Mouse (Mus musculus): ENCODE data around the gene Slc30a10. TPM values are rescaled to one million over a fixed set of nuclear protein-coding genes. Genes with fewer than 3 reads are reported as not detected.

Gene Slc30a10
- polyA plus RNA-seq (2016; fragmentation: Nextera tagmentation; extraction: Ambion mirVana) = 1.5 and 2.0 TPM in 2 replicates

DNA sequence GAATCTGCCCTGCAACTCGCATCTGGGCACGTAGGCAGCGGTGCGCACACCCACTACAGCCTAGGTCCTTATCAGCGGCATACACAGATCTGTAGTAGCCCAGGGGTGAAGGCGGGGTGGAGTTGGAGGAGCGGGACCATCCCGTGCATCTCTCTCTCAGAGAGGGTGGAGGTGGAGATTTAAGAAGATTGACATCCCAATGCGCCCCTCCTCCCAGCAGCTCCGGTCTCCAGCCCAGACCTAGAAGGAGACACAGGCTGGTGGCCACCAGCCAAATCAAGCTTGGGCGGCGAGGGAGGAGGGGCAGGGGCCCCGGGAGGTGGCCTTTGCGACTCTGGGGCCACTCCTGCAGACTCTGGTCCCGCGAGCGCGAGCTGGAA is at the start of gene Slc30a10:
Slc30a10 (plus strand) TSS at position 274 of the 380 bp plus-strand sequence.
- Histone ChIP-seq H3K9me3 (no peaks in the 10 kb centered on the region), H3K4me3 (peak within 1 kb of the TSS; percentile 49), H3K27me3 (replicated peaks) (peaks cover 39% of the 10 kb centered on the region), H3K36me3 (no peaks in the 10 kb centered on the region), H3K4me2 (replicated peaks) (peak within 1 kb of the TSS; percentile 97), H3K27ac (no peak within 1 kb of the TSS), H3K4me1 (peaks cover 16% of the 10 kb centered on the region), H3K9ac (peak within 1 kb of the TSS; percentile 59)
- WGBS = 2% methylated on average over 18 of the region's 18 CpGs
- ATAC-seq (ENCODE audit: low FRiP score, low read depth) = peak; percentile 69

DNA sequence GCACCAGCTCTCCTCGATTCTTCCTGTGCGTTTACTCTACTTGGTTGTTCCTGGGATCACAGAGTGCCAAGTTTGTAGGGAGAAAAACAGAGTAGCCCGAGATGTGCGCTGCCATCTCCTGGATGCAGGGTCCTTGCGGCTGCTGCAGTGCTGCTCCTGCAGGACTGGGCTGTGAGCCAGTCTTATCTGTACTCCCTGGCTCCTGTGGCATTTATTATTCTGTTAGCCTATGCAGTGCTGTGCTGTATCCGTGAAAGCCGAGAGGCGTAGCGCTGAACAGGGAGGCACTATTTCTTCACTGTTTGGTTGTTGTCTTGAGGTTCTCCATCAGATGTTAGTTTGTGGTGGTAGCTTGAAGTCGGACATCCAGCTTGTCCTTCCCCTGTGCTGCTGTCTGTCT is 48.7 kb upstream of the Slc30a10 start:
- no peaks in the 10 kb centered on the region for H3K4me1 ChIP-seq
- no peak overlapping the region for H3K4me2 ChIP-seq (replicated peaks)
- no peak for ATAC-seq (ENCODE audit: low FRiP score, low read depth)
- H3K36me3 ChIP-seq = peaks cover 69% of the 10 kb centered on the region
- H3K27ac ChIP-seq = no peak overlapping the region
- H3K4me3 ChIP-seq = no peak overlapping the region
- no peaks in the 10 kb centered on the region for H3K9me3 ChIP-seq
- no peaks in the 10 kb centered on the region for H3K27me3 ChIP-seq (replicated peaks)
- 95% methylated on average over 10 of the region's 10 CpGs for WGBS
- no peak overlapping the region for H3K9ac ChIP-seq

DNA sequence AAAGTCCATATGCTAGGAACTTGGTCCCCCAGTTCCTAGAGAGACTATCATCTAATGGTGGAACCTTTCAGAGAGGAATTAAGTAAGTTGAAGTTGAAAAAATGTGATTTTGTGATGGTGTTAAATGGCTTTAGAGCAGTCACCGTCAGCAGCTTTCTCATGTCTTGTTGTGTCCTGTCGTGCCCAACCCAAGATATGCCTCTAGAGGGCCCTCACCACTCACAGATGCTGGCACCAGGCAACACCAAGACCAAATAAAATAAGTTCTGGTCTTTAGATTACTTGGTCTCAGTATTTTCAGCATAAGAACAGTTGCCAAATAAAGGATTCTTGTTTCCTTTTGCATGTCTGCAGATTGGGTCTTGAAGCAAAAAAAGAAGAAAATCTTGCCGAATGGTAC is 44.8 kb upstream of the Slc30a10 start:
- Histone ChIP-seq H3K4me2 (replicated peaks) (no peak overlapping the region), H3K27ac (no peak overlapping the region), H3K9ac (no peak overlapping the region), H3K4me1 (no peaks in the 10 kb centered on the region), H3K9me3 (no peaks in the 10 kb centered on the region), H3K36me3 (peaks cover 68% of the 10 kb centered on the region), H3K27me3 (replicated peaks) (no peaks in the 10 kb centered on the region), H3K4me3 (no peak overlapping the region)
- no peak for ATAC-seq (ENCODE audit: low FRiP score, low read depth)
- WGBS = 84% methylated on average over 3 of the region's 3 CpGs

DNA sequence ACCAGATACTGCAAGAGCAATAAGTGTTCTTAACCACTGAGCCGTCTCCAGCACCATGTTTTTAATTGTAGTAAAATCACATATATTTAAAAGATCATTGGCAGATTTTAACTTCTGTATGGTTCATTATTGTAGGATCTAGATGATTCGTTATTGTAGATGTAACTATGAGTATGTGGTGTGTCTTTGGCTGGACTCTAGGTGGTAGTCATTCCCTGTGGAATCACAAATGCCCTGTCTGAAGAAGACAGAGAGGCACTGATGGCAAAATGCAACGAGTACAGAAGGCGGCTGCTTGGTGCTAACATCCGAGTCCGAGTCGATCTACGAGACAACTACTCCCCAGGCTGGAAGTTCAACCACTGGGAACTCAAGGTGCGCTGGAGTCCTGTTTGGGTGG is 36.6 kb upstream of the Slc30a10 start:
- Histone ChIP-seq H3K27me3 (replicated peaks) (no peaks in the 10 kb centered on the region), H3K36me3 (peaks cover 71% of the 10 kb centered on the region), H3K9me3 (no peaks in the 10 kb centered on the region), H3K9ac (no peak overlapping the region), H3K4me2 (replicated peaks) (no peak overlapping the region), H3K4me1 (no peaks in the 10 kb centered on the region), H3K4me3 (no peak overlapping the region), H3K27ac (no peak overlapping the region)
- no peak for ATAC-seq (ENCODE audit: low FRiP score, low read depth)
- WGBS = 91% methylated on average over 9 of the region's 9 CpGs

- Histone ChIP-seq H3K27me3 (replicated peaks) (no peaks in the 10 kb centered on the region), H3K9ac (no peak overlapping the region), H3K4me3 (no peak overlapping the region), H3K4me1 (no peaks in the 10 kb centered on the region), H3K4me2 (replicated peaks) (no peak overlapping the region), H3K9me3 (no peaks in the 10 kb centered on the region), H3K36me3 (peaks cover 61% of the 10 kb centered on the region), H3K27ac (no peak overlapping the region)
- 93% methylated on average over 5 of the region's 5 CpGs for WGBS
- ATAC-seq (ENCODE audit: low FRiP score, low read depth) = no peak
These were observed 34.8 kb upstream of the Slc30a10 start for GRCm38 (mm10) chr1:185419805-185420204.

DNA sequence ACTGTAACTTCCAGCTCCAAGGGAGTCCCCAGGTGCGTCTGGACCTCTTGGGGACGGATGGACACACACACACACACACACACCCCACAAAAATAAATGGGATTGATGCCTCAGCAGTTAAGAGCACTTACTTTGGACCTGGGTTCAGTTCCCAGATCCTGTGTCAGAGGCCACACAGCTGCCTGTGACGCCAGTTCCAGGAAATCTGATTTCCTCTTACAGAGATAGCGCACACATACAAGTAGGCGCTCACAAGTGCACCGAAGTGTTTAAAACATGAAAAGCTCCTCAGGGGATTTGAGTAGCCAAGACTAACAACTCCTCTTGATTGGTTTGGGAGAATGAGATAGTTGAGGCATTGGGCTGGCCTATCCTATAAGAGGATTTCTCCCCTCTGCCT is 33.9 kb upstream of the Slc30a10 start:
- Histone ChIP-seq H3K27ac (no peak overlapping the region), H3K9ac (no peak overlapping the region), H3K4me3 (no peak overlapping the region), H3K36me3 (peaks cover 63% of the 10 kb centered on the region), H3K4me1 (no peaks in the 10 kb centered on the region), H3K4me2 (replicated peaks) (no peak overlapping the region), H3K9me3 (no peaks in the 10 kb centered on the region), H3K27me3 (replicated peaks) (no peaks in the 10 kb centered on the region)
- 93% methylated on average over 6 of the region's 6 CpGs for WGBS
- ATAC-seq (ENCODE audit: low FRiP score, low read depth) = no peak

GRCm38 (mm10) chr1:185426583-185426982 is 28.1 kb upstream of the Slc30a10 start:
- Histone ChIP-seq H3K9me3 (no peaks in the 10 kb centered on the region), H3K4me3 (no peak overlapping the region), H3K9ac (no peak overlapping the region), H3K4me1 (no peaks in the 10 kb centered on the region), H3K4me2 (replicated peaks) (no peak overlapping the region), H3K27me3 (replicated peaks) (no peaks in the 10 kb centered on the region), H3K36me3 (peaks cover 57% of the 10 kb centered on the region), H3K27ac (no peak overlapping the region)
- 92% methylated on average over 5 of the region's 5 CpGs for WGBS
- ATAC-seq (ENCODE audit: low FRiP score, low read depth) = no peak

- H3K36me3 ChIP-seq = peaks cover 42% of the 10 kb centered on the region
- H3K4me3 ChIP-seq = no peak overlapping the region
- ATAC-seq (ENCODE audit: low FRiP score, low read depth) = no peak
- no peaks in the 10 kb centered on the region for H3K4me1 ChIP-seq
- H3K4me2 ChIP-seq (replicated peaks) = no peak overlapping the region
- no peaks in the 10 kb centered on the region for H3K27me3 ChIP-seq (replicated peaks)
- 95% methylated on average over 5 of the region's 5 CpGs for WGBS
- H3K9me3 ChIP-seq = no peaks in the 10 kb centered on the region
- H3K9ac ChIP-seq = no peak overlapping the region
- H3K27ac ChIP-seq = no peak overlapping the region
These were observed 24.2 kb upstream of the Slc30a10 start for GRCm38 (mm10) chr1:185430488-185430887.

GRCm38 (mm10) chr1:185431245-185431997 is 23.2 kb upstream of the Slc30a10 start:
- Histone ChIP-seq H3K27me3 (replicated peaks) (no peaks in the 10 kb centered on the region), H3K36me3 (peaks cover 35% of the 10 kb centered on the region), H3K4me1 (no peaks in the 10 kb centered on the region), H3K4me3 (no peak overlapping the region), H3K27ac (no peak overlapping the region), H3K4me2 (replicated peaks) (no peak overlapping the region), H3K9me3 (no peaks in the 10 kb centered on the region), H3K9ac (no peak overlapping the region)
- WGBS = 65% methylated on average over 6 of the region's 6 CpGs
- no peak for ATAC-seq (ENCODE audit: low FRiP score, low read depth)

DNA sequence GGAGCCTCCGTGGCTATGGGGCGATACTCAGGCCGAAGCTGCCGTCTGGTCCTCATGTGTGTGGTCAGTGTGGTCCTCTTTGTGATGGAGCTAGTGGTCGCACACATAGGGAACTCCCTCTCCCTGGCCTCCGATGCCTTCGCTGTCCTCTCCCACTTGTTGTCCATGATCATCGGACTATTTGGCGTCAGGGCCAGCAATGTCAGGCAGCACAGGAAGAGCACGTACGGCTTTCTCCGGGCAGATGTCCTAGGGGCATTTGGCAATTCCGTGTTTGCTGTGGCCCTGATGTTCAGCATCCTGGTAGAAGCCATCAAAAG is 22.7 kb upstream of the Slc30a10 start:
- Histone ChIP-seq H3K9me3 (no peaks in the 10 kb centered on the region), H3K27ac (no peak overlapping the region), H3K27me3 (replicated peaks) (no peaks in the 10 kb centered on the region), H3K4me1 (no peaks in the 10 kb centered on the region), H3K4me3 (no peak overlapping the region), H3K36me3 (peaks cover 30% of the 10 kb centered on the region), H3K4me2 (replicated peaks) (no peak overlapping the region), H3K9ac (no peak overlapping the region)
- ATAC-seq (ENCODE audit: low FRiP score, low read depth) = no peak
- WGBS = 85% methylated on average over 13 of the region's 13 CpGs

GRCm38 (mm10) chr1:185433112-185433511 is 21.5 kb upstream of the Slc30a10 start:
- WGBS = 72% methylated on average over 6 of the region's 6 CpGs
- Histone ChIP-seq H3K36me3 (peaks cover 21% of the 10 kb centered on the region), H3K27ac (no peak overlapping the region), H3K4me3 (no peak overlapping the region), H3K4me1 (no peaks in the 10 kb centered on the region), H3K27me3 (replicated peaks) (no peaks in the 10 kb centered on the region), H3K4me2 (replicated peaks) (no peak overlapping the region), H3K9ac (no peak overlapping the region), H3K9me3 (no peaks in the 10 kb centered on the region)
- no peak for ATAC-seq (ENCODE audit: low FRiP score, low read depth)

- 0 out of 2 replicates have a peak, but pooled peaks cover 2% of the 10 kb centered on the region for H3K4me1 ChIP-seq
- no peak overlapping the region for H3K4me3 ChIP-seq
- H3K36me3 ChIP-seq = no peaks in the 10 kb centered on the region
- ATAC-seq (ENCODE audit: low FRiP score, low read depth) = no peak
- no peaks in the 10 kb centered on the region for H3K27me3 ChIP-seq (replicated peaks)
- H3K9ac ChIP-seq = no peak overlapping the region
- no peaks in the 10 kb centered on the region for H3K9me3 ChIP-seq
- H3K4me2 ChIP-seq (replicated peaks) = no peak overlapping the region
- 74% methylated on average over 9 of the region's 9 CpGs for WGBS
- H3K27ac ChIP-seq = no peak overlapping the region
These were observed 15.6 kb upstream of the Slc30a10 start for GRCm38 (mm10) chr1:185438841-185439580.
